Mouse (Mus musculus): ENCODE measurements around the gene Olfr169.
"Not testable (repeated sequence)": the region's sequence is repeated elsewhere in the genome, so short reads cannot be mapped to it uniquely, and the experiment has no call there.

The Olfr169 gene

DNA sequence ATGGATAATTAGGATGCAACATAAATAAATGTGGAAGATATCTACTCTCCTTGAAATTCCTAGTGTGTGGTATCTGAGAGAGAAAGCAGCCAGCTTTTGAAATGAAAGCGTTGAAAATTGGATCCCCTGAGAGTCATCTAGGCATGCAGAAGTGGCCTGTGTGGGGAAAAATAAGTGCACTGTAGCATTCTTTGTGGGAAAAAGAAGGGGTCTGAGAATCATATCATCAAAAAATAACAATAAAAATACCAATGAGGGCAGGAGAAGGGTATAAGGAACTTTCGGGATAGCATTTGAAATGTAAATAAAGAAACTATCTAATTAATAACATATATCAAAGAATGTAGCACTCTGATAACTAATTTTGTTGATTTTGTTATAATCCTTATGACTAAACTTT is at the start of gene Olfr169:
TSS of gene Olfr169 (minus strand) at position 101 of the 400 bp plus-strand sequence.
- DNase-seq (ENCODE audit: extremely low read depth, low read depth, low spot score), result not testable (repeated sequence)

DNA sequence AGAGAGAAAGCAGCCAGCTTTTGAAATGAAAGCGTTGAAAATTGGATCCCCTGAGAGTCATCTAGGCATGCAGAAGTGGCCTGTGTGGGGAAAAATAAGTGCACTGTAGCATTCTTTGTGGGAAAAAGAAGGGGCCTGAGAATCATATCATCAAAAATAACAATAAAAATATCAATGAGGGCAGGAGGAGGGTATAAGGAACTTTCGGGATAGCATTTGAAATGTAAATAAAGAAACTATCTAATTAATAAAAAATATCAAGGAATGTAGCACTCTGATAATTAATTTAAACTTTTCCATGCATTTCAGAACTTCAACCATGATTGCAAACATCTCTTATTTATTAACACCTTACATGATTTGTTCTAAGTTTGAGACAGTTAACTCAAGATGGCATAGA is 40.2 kb upstream of the Olfr169 start, which contains the start of gene Olfr170:
TSS of gene Olfr170 (minus strand) at position 101 of the 400 bp plus-strand sequence.
- not testable (repeated sequence) for DNase-seq (ENCODE audit: extremely low read depth, low read depth, low spot score)

- DNase-seq (ENCODE audit: extremely low read depth, low read depth, low spot score), result no peak
These were observed 31.6 kb upstream of the Olfr169 start for GRCm38 (mm10) chr16:19603166-19603565.

- not testable (repeated sequence) for DNase-seq (ENCODE audit: extremely low read depth, low read depth, low spot score)
These were observed 18.2 kb downstream of the Olfr169 start for GRCm38 (mm10) chr16:19553429-19553828.

DNA sequence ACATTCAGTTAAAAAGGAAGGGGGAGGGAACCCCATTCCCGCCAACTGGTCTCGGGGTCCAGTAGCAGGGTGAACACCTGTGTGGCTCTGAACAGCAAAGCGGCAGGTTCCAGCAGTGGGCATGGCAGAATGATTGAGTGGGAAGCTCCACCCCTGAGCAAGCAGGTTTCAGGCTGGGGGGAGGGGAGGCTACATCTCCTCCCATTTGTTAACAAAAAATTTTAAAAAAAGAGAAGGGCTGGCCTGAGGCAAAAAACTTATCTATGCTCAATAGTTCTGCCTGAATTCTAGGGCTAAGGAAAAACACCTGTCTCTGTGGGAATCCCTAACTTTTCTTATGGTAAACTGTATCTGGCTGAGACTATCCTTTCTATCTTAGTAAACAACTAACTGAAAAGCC is 19.4 kb downstream of the Olfr169 start:
- DNase-seq (ENCODE audit: extremely low read depth, low read depth, low spot score), result not testable (repeated sequence)

DNA sequence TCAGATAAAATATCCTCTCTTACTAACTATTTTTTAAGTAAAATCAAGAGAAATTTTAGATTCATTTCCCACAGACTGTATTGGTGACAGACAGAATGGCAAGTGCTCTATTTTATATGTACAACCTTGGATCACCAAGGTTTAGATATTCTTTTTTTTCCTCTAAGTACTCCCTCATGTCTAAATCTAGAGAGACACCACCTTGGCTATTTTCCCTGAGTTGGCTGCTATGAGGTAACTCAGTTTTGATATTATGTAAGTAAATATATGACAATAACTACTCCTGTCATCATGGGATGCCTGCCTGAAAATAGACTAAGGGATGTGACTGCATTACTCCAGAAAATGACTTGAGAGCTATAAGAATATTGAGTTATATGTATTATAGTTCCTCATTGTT is 36.2 kb downstream of the Olfr169 start, which contains the start of gene Olfr168:
TSS of gene Olfr168 (minus strand) at position 101 of the 400 bp plus-strand sequence.
- DNase-seq (ENCODE audit: extremely low read depth, low read depth, low spot score), result no peak

DNA sequence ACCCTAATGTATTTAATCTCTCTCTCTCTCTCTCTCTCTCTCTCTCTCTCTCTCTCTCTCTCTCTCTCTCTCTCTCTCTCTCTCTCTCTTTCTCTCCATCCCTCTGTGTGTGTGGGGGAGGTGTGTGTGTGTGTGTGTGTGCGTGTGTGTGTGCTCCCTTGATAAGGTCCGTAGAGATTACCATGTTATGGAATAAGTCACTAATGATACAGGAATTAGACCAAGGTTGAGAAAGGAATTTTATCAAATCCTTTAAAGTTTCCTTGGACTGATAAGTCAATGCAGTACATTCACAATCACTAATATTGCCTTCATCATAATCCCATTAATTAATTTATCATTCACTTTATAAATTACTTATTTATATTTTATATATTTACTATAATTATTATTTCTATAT is 49.4 kb downstream of the Olfr169 start, which contains the start of gene Olfr167:
TSS of gene Olfr167 (minus strand) at position 101 of the 400 bp plus-strand sequence.
- DNase-seq (ENCODE audit: extremely low read depth, low read depth, low spot score), result no peak
